35 mouse cellular contexts compared by ENCODE assay signal in the genomic region with DNA sequence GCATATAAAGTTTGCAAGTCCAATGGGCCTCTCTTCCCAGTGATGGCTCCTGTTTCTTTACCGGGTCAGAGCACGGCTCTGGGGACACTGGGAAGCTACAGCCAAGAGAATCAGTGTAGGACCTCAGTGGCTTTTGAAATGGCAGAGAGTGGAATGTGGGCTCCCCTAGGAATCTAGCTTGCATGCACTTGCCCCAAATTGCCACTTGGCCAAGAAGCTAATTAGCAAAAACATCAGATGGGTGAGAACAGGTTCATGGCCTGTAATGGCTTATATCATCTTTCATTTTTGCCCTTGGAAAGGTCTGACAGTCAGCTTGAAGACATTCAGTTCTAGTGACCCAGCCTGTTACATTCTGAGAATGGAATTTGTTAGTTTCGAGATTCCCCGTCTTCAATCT.
"Had no signal": no experiment of that assay in that cellular context is flagged by ENCODE, and none has a peak within 500 bp of the region (broad histone marks: within the 10 kb centered on the region; RNA-seq: fewer than 3 reads in every experiment).

No protein-coding gene starts in this region.

- H3K27ac ChIP-seq: heart, embryonic 13.5 days; heart, embryonic 15.5 days; hindbrain, embryonic 10.5 days; hindbrain, embryonic 12.5 days; hindbrain, embryonic 13.5 days; hindbrain, embryonic 14.5 days; hindbrain, embryonic 15.5 days; hindbrain, postnatal 0 days; intestine, embryonic 15.5 days; kidney, embryonic 15.5 days; kidney, postnatal 0 days; layer of hippocampus, adult 2 months; left cerebral cortex, adult 2 months had no signal

- H3K9me3 ChIP-seq: heart, embryonic 12.5 days; heart, embryonic 13.5 days; heart, embryonic 15.5 days; hindbrain, embryonic 10.5 days; hindbrain, embryonic 12.5 days; hindbrain, embryonic 13.5 days; hindbrain, embryonic 15.5 days; intestine, embryonic 15.5 days; kidney, embryonic 15.5 days had no signal

- H3K9ac ChIP-seq: heart, embryonic 12.5 days; heart, embryonic 13.5 days; heart, embryonic 15.5 days; hindbrain, embryonic 12.5 days; hindbrain, embryonic 13.5 days; hindbrain, embryonic 14.5 days; hindbrain, embryonic 15.5 days; intestine, embryonic 15.5 days; kidney, embryonic 15.5 days had no signal

- DNase-seq: heart, postnatal 10 days; heart, postnatal 14 days; heart, postnatal 36 days; heart, postnatal 4 days; kidney, adult 11 months; kidney, adult 18-20 months; kidney, adult 2 months; kidney, adult 8-10 months; kidney, adult 9 months; kidney, postnatal 10 days; kidney, postnatal 14 days; kidney, postnatal 25 days; kidney, postnatal 36 days; kidney, postnatal 4 days; layer of hippocampus, adult 9-11 months; layer of hippocampus, postnatal 36 days had no signal

- H3K4me2 ChIP-seq: heart, embryonic 11.5 days; heart, embryonic 12.5 days; heart, embryonic 13.5 days; heart, embryonic 15.5 days; hindbrain, embryonic 12.5 days; hindbrain, embryonic 13.5 days; hindbrain, embryonic 14.5 days; hindbrain, embryonic 15.5 days; intestine, embryonic 15.5 days; kidney, embryonic 15.5 days had no signal

- ATAC-seq: hindbrain, embryonic 16.5 days; hindbrain, postnatal 0 days; inflammation-experienced regulatory T-cells, adult 6 months; intestine, embryonic 15.5 days; intestine, embryonic 16.5 days; intestine, postnatal 0 days had no signal

- H3K36me3 ChIP-seq: heart, embryonic 12.5 days; heart, embryonic 13.5 days; heart, embryonic 15.5 days; hindbrain, embryonic 10.5 days; hindbrain, embryonic 12.5 days; hindbrain, embryonic 13.5 days; hindbrain, embryonic 15.5 days; intestine, embryonic 15.5 days; kidney, embryonic 15.5 days had no signal

- H3K27me3 ChIP-seq: heart, embryonic 12.5 days; heart, embryonic 13.5 days; heart, embryonic 15.5 days; hindbrain, embryonic 12.5 days; hindbrain, embryonic 13.5 days; hindbrain, embryonic 15.5 days; intestine, embryonic 15.5 days; kidney, embryonic 15.5 days had no signal

- H3K4me1 ChIP-seq: heart, embryonic 15.5 days; hindbrain, embryonic 10.5 days; hindbrain, embryonic 12.5 days; hindbrain, embryonic 13.5 days; hindbrain, embryonic 15.5 days; intestine, embryonic 15.5 days; kidney, embryonic 15.5 days had no signal

- H3K4me3 ChIP-seq: heart, embryonic 12.5 days; heart, embryonic 13.5 days; heart, embryonic 15.5 days; hindbrain, embryonic 10.5 days; hindbrain, embryonic 12.5 days; hindbrain, embryonic 13.5 days; hindbrain, embryonic 15.5 days; intestine, embryonic 15.5 days; kidney, embryonic 15.5 days; layer of hippocampus, adult 2 months; left cerebral cortex, adult 2 months had no signal
